Mouse (Mus musculus) liver, postnatal 0 days (tissue): ENCODE measurements around the gene Kif26b.

Experiments used
- CTCF ChIP-seq: sonication (generic); IDR thresholded peaks from 2 replicates; pipeline ENCODE4 v1.5.1; 2016; ENCODE audit warnings: antibody characterized with exemption, low read depth
- EP300 ChIP-seq: IDR thresholded peaks from 2 replicates; pipeline ENCODE4 v1.6.1; 2016; ENCODE audit warnings: antibody characterized with exemption, low read depth, mild to moderate bottlenecking

- no peak for TF ChIP-seq CTCF
- no peak for TF ChIP-seq EP300
Observed at GRCm38 (mm10) chr1:178506938-178507337, 22.0 kb upstream of the Kif26b start.
